ENCODE assay signal across 16 mouse cellular contexts in the genomic region with DNA sequence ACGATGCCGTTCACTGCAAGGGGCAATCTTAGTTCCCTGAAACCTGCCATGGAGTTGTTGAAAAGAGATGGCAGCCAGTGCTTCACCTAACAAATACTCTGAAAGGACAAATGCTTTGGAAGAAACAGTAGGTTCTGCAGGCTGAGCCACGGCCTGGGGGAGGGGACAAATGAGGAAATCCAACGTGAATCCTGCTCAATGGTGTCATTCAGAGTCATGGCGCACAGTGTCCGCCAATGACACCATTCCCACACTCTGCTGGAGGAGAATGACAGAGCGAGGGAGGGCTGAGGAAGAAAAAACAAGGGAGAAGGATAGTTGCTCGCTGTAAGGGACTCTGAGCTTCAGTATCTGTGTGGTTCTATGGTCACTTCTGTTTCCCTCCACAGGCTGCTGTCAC.
DNase-seq lines count a peak whose midpoint lies in the region; ATAC-seq and TF ChIP-seq lines count a peak whose summit lies in the region.
"Had no signal": no experiment of that assay in that cellular context is flagged by ENCODE, and none has a peak within 500 bp of the region (broad histone marks: within the 10 kb centered on the region; RNA-seq: fewer than 3 reads in every experiment).

No protein-coding gene starts in this region.

- H3K4me2 ChIP-seq in forebrain, embryonic 11.5 days (ENCODE audit: low read depth, low read length, severe bottlenecking): no peak overlapping the region
- H3K4me2 ChIP-seq in forebrain, embryonic 15.5 days (replicated peaks): no peak overlapping the region
- H3K4me2 ChIP-seq in hindbrain, postnatal 0 days (ENCODE audit: low read depth, low read length): no peak overlapping the region
- H3K4me2 ChIP-seq in hindbrain, embryonic 16.5 days (ENCODE audit: low read length): no peak overlapping the region
- H3K4me2 ChIP-seq in neural tube, embryonic 11.5 days (ENCODE audit: low read depth): no peak overlapping the region
- no peak overlapping the region for H3K4me2 ChIP-seq in neural tube, embryonic 15.5 days
- H3K4me2 ChIP-seq: embryonic facial prominence, embryonic 12.5 days; liver, embryonic 15.5 days had no signal

- no peaks in the 10 kb centered on the region for H3K27me3 ChIP-seq in forebrain, embryonic 11.5 days (ENCODE audit: control insufficient read depth, insufficient read depth, low read length)
- H3K27me3 ChIP-seq in forebrain, embryonic 15.5 days: no peaks in the 10 kb centered on the region
- H3K27me3 ChIP-seq in hindbrain, postnatal 0 days (ENCODE audit: insufficient read depth, low read length): no peaks in the 10 kb centered on the region
- H3K27me3 ChIP-seq in hindbrain, embryonic 16.5 days (replicated peaks; ENCODE audit: control insufficient read depth, insufficient read depth, low read length): no peaks in the 10 kb centered on the region
- H3K27me3 ChIP-seq in neural tube, embryonic 11.5 days (ENCODE audit: control insufficient read depth, insufficient read depth, low read length): no peaks in the 10 kb centered on the region
- H3K27me3 ChIP-seq in neural tube, embryonic 15.5 days (replicated peaks): no peaks in the 10 kb centered on the region
- H3K27me3 ChIP-seq: embryonic facial prominence, embryonic 12.5 days; liver, embryonic 15.5 days had no signal

- H3K4me1 ChIP-seq in forebrain, embryonic 11.5 days (replicated peaks; ENCODE audit: control insufficient read depth, insufficient read depth, low read length): peaks cover 7% of the 10 kb centered on the region
- H3K4me1 ChIP-seq in forebrain, embryonic 15.5 days: peaks cover 5% of the 10 kb centered on the region
- H3K4me1 ChIP-seq in hindbrain, postnatal 0 days (ENCODE audit: insufficient read depth, low read length): peaks cover 13% of the 10 kb centered on the region; the same call in 1 of the 2 replicates
- H3K4me1 ChIP-seq in hindbrain, embryonic 16.5 days (ENCODE audit: control insufficient read depth, insufficient read depth, low read depth, low read length): peaks cover 5% of the 10 kb centered on the region
- H3K4me1 ChIP-seq in neural tube, embryonic 11.5 days (ENCODE audit: control insufficient read depth, insufficient read depth, low read length): peaks cover 3% of the 10 kb centered on the region; the same call in 1 of the 2 replicates
- peaks cover 37% of the 10 kb centered on the region for H3K4me1 ChIP-seq in neural tube, embryonic 15.5 days

- 52% methylated on average over 8 of the region's 8 CpGs for WGBS in forebrain, embryonic 11.5 days
- 42% methylated on average over 8 of the region's 8 CpGs for WGBS in forebrain, embryonic 15.5 days
- WGBS in hindbrain, postnatal 0 days: 53% methylated on average over 8 of the region's 8 CpGs
- WGBS in hindbrain, embryonic 16.5 days: 45% methylated on average over 8 of the region's 8 CpGs
- 66% methylated on average over 8 of the region's 8 CpGs for WGBS in neural tube, embryonic 11.5 days
- WGBS in neural tube, embryonic 15.5 days: 40% methylated on average over 8 of the region's 8 CpGs

- H3K4me3 ChIP-seq in forebrain, embryonic 11.5 days (ENCODE audit: low read depth, low read length): no peak overlapping the region
- no peak overlapping the region for H3K4me3 ChIP-seq in forebrain, embryonic 15.5 days
- no peak overlapping the region for H3K4me3 ChIP-seq in hindbrain, postnatal 0 days (ENCODE audit: low read length)
- no peak overlapping the region for H3K4me3 ChIP-seq in hindbrain, embryonic 16.5 days (ENCODE audit: low read length)
- H3K4me3 ChIP-seq in neural tube, embryonic 11.5 days (ENCODE audit: low read depth, low read length): no peak overlapping the region
- H3K4me3 ChIP-seq in neural tube, embryonic 15.5 days (replicated peaks): no peak overlapping the region
- H3K4me3 ChIP-seq: embryonic facial prominence, embryonic 12.5 days; liver, embryonic 15.5 days had no signal

- H3K36me3 ChIP-seq in forebrain, embryonic 11.5 days (ENCODE audit: control insufficient read depth, insufficient read depth, low read length): no peaks in the 10 kb centered on the region
- H3K36me3 ChIP-seq in forebrain, embryonic 15.5 days: no peaks in the 10 kb centered on the region
- no peaks in the 10 kb centered on the region for H3K36me3 ChIP-seq in hindbrain, postnatal 0 days (ENCODE audit: insufficient read depth, low read length)
- H3K36me3 ChIP-seq in hindbrain, embryonic 16.5 days (ENCODE audit: control insufficient read depth, insufficient read depth, low read length): no peaks in the 10 kb centered on the region
- no peaks in the 10 kb centered on the region for H3K36me3 ChIP-seq in neural tube, embryonic 11.5 days (ENCODE audit: control insufficient read depth, insufficient read depth, low read length)
- no peaks in the 10 kb centered on the region for H3K36me3 ChIP-seq in neural tube, embryonic 15.5 days
- H3K36me3 ChIP-seq: G1E had no signal

- no peak for DNase-seq in forebrain, embryonic 11.5 days (ENCODE audit: low spot score)
- DNase-seq in hindbrain, postnatal 0 days (ENCODE audit: low spot score): peak; percentile 30
- DNase-seq in neural tube, embryonic 11.5 days (ENCODE audit: low spot score): peak; percentile 24
- no peak for DNase-seq in neural tube, embryonic 10.5 days (ENCODE audit: extremely low spot score, low spot score)
- no peak for DNase-seq in lung, postnatal 36 days
- DNase-seq: adrenal gland, adult 8-10 months; cerebellum, postnatal 25 days; gastrocnemius, postnatal 14 days; lung, postnatal 4 days; right cerebral cortex, adult 18-20 months had no signal

- H3K27ac ChIP-seq in forebrain, embryonic 11.5 days (ENCODE audit: low read depth, low read length): no peak overlapping the region
- no peak overlapping the region for H3K27ac ChIP-seq in forebrain, embryonic 15.5 days (replicated peaks)
- 0 out of 2 replicates have a peak overlapping the region, but pooled peaks have one; percentile 7 for H3K27ac ChIP-seq in hindbrain, postnatal 0 days
- no peak overlapping the region for H3K27ac ChIP-seq in hindbrain, embryonic 16.5 days (ENCODE audit: low read depth, low read length)
- H3K27ac ChIP-seq in neural tube, embryonic 11.5 days (ENCODE audit: low read depth, low read length): no peak overlapping the region
- H3K27ac ChIP-seq in neural tube, embryonic 15.5 days (replicated peaks): 0 out of 2 replicates have a peak overlapping the region, but pooled peaks have one; percentile 37
- H3K27ac ChIP-seq: liver, embryonic 15.5 days had no signal

- TF ChIP-seq CTCF in hindbrain, postnatal 0 days (IDR thresholded peaks at IDR 0.05; ENCODE audit: low read depth): no peak

- no peak overlapping the region for H3K9ac ChIP-seq in forebrain, embryonic 11.5 days (ENCODE audit: low read length)
- H3K9ac ChIP-seq in forebrain, embryonic 15.5 days (replicated peaks): no peak overlapping the region
- H3K9ac ChIP-seq in hindbrain, postnatal 0 days (replicated peaks; ENCODE audit: low read length): no peak overlapping the region
- no peak overlapping the region for H3K9ac ChIP-seq in hindbrain, embryonic 16.5 days (ENCODE audit: low read depth, low read length)
- no peak overlapping the region for H3K9ac ChIP-seq in neural tube, embryonic 11.5 days (ENCODE audit: low read length)
- no peak overlapping the region for H3K9ac ChIP-seq in neural tube, embryonic 15.5 days (replicated peaks)
- H3K9ac ChIP-seq: embryonic facial prominence, embryonic 12.5 days; liver, embryonic 15.5 days had no signal

- no peaks in the 10 kb centered on the region for H3K9me3 ChIP-seq in forebrain, embryonic 11.5 days (ENCODE audit: control insufficient read depth, low read length)
- H3K9me3 ChIP-seq in forebrain, embryonic 15.5 days: no peaks in the 10 kb centered on the region
- no peaks in the 10 kb centered on the region for H3K9me3 ChIP-seq in hindbrain, postnatal 0 days (ENCODE audit: low read length)
- no peaks in the 10 kb centered on the region for H3K9me3 ChIP-seq in hindbrain, embryonic 16.5 days (ENCODE audit: control insufficient read depth, low read length)
- H3K9me3 ChIP-seq in neural tube, embryonic 11.5 days (ENCODE audit: control insufficient read depth, low read length): no peaks in the 10 kb centered on the region
- H3K9me3 ChIP-seq in neural tube, embryonic 15.5 days (replicated peaks): no peaks in the 10 kb centered on the region
- H3K9me3 ChIP-seq: embryonic facial prominence, embryonic 12.5 days; G1E; liver, embryonic 15.5 days had no signal

- 0 out of 2 replicates have a peak, but pooled peaks have one; percentile 42 for ATAC-seq in forebrain, embryonic 11.5 days (replicated peaks; ENCODE audit: low FRiP score)
- ATAC-seq in forebrain, embryonic 15.5 days (replicated peaks): no peak
- ATAC-seq in hindbrain, postnatal 0 days: peak; percentile 54; the same call in 1 of the 2 replicates
- ATAC-seq in hindbrain, embryonic 16.5 days: no peak
- no peak for ATAC-seq in neural tube, embryonic 11.5 days (ENCODE audit: insufficient read depth, low FRiP score, low TSS enrichment)
- no peak for ATAC-seq in neural tube, embryonic 15.5 days (ENCODE audit: low FRiP score)

Comparison
In these comparisons a context has a peak if more than half of its experiments do, and no peak if none do; other contexts are left out.
1. ATAC-seq: peak in forebrain, embryonic 11.5 days (single experiment) and hindbrain, postnatal 0 days (single experiment); none in forebrain, embryonic 15.5 days (single experiment), hindbrain, embryonic 16.5 days (single experiment), neural tube, embryonic 11.5 days (single experiment) and neural tube, embryonic 15.5 days (single experiment).
2. DNase-seq: peak in hindbrain, postnatal 0 days (single experiment) and neural tube, embryonic 11.5 days (single experiment); none in forebrain, embryonic 11.5 days (single experiment), neural tube, embryonic 10.5 days (single experiment) and lung, postnatal 36 days (single experiment).
3. H3K27ac ChIP-seq: peak in hindbrain, postnatal 0 days (single experiment) and neural tube, embryonic 15.5 days (single experiment); none in forebrain, embryonic 11.5 days (single experiment), forebrain, embryonic 15.5 days (single experiment), hindbrain, embryonic 16.5 days (single experiment) and neural tube, embryonic 11.5 days (single experiment).